Mouse (Mus musculus) lung, adult 10 weeks (tissue): ENCODE data around the gene Pik3r4. TPM values are rescaled to one million over a fixed set of nuclear protein-coding genes. Genes with fewer than 3 reads are reported as not detected.

Experiments
- polyA plus RNA-seq: library from polyadenylated mRNA; stranded (reverse); fragments of 350-450 nt; fragmentation: Illumina TruSeq; extraction: RNeasy Lipid Tissue Mini Kit (QIAGEN cat#74804); gene quantifications from one replicate; pipeline ENCODE4 v1.2.3, GENCODE M21; 2014; ENCODE audit warnings: low read depth, low replicate concordance; ENCODE audit not compliant: insufficient read depth

The Pik3r4 gene
- 13.9 TPM for polyA plus RNA-seq

GRCm38 (mm10) chr9:105642460-105643371, at the start of gene Pik3r4:
Pik3r4 (plus strand) TSS chr9:105642978.

Other genes starting within 250 kb of the Pik3r4 start
- 2.5 TPM for gene Aste1, start 247.6 kb upstream of the Pik3r4 start, polyA plus RNA-seq
- gene Nek11, start 247.5 kb upstream of the Pik3r4 start, polyA plus RNA-seq, result 1.6 TPM
- 30.6 TPM for gene Atp2c1, start 115.7 kb upstream of the Pik3r4 start, polyA plus RNA-seq
- 0.07 TPM for gene Col6a6, start 185.2 kb downstream of the Pik3r4 start, polyA plus RNA-seq